Mouse (Mus musculus) gastrocnemius, postnatal 4 days (tissue): ENCODE measurements around the gene Rhbdd2. TPM values are rescaled to one million over a fixed set of nuclear protein-coding genes. Genes with fewer than 3 reads are reported as not detected.

Source experiments
- DNase-seq, 2 experiments: peaks; one replicate each; pipeline ENCODE4 v3.0.0; 2021 to 2022; ENCODE audit warnings: low spot score in 2 of 2, mixed read lengths in 2 of 2
- total RNA-seq, 2 experiments: library from RNA; stranded (reverse); gene quantifications; 2 replicates each; pipeline ENCODE4 v1.2.3; 2021

Gene Rhbdd2
- total RNA-seq, 2 experiments from 2014 or later, result 14.9 to 18.9 TPM

GRCm38 (mm10) chr5:135680967-135681545 lies 48.6 kb downstream of the Rhbdd2 start:
- no peak for DNase-seq

DNA sequence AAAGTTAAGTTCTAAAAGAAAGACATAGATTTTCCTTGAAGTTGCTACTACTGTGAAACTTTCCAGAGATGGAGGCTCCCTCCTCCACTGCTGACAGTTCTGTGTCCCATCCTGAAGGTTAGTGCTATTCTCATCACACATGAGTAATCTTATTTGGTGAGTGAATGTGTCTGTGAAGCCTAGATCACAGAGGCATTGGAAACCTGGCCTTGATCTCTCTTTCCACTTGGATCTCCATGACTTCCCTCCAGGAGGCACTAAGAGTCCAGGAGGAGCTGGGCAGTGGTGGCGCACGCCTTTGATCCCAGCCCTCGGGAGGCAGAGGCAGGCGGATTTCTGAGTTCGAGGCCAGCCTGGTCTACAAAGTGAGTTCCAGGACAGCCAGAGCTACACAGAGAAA lies 49.6 kb downstream of the Rhbdd2 start:
- no peak for DNase-seq

DNA sequence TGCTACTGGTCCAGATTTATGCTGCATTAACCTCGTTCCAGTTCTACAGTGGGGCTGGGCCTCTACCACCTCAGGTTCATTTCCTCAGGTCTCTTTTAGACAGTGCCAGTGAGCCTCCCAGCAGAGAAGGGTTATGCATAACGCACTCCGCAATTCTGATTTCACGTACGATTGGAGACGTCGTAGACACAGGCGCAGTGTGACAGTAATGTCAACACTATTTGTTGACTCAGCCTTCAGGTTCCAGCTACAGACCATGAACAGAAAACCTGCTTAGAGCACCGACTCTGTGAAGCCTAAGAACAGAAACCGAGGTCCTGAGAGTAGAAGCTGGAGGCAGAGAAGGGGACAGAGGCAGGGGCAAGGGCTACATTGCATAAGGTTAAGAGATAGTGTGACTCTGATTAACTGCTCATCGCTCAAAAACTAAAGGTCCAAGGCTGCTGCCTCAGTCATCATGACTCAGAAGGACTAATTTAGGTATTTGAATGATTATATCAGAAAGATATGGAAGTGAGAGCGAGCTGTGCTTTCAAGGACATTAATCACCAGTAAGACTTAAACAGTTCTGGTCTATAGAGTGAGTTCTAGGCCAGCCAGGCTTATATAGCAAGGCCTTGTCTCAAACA lies 50.6 kb downstream of the Rhbdd2 start:
- no peak for DNase-seq

DNA sequence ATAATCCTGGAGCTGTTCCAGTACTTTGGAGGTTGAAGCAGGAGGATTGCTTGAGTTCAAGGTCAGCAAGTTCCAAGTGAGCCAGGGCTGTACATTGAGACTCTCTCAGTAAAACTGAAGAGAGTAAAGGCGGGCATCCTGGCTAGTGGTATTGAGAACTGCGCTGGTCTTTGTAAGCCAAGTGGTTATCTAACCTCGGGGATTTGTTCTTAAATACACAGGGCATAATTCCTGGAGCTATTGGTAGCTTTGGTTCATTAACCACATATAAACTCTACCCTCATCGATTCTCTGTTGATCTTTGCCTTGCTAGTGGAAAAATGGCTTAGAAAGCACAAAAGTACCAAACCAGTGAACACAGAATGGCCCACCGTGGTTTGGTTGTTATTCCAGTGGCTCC lies 58.0 kb downstream of the Rhbdd2 start:
- no peak for DNase-seq

- no peak for DNase-seq
Measured at GRCm38 (mm10) chr5:135691266-135691665, 58.8 kb downstream of the Rhbdd2 start.

GRCm38 (mm10) chr5:135693281-135693853 lies 60.9 kb downstream of the Rhbdd2 start:
- DNase-seq, result no peak

GRCm38 (mm10) chr5:135695277-135695721 lies 62.9 kb downstream of the Rhbdd2 start:
- no peak for DNase-seq

Other genes starting within 250 kb of the Rhbdd2 start
- 10 to 100 TPM; 22.1 to 23.6 TPM for gene Pom121, start 238.1 kb upstream of the Rhbdd2 start, total RNA-seq
- 100 to 1,000 TPM; 125 to 128 TPM for gene Hip1, start 87.5 kb upstream of the Rhbdd2 start, total RNA-seq
- not detected for gene Ccl26, start 69.0 kb upstream of the Rhbdd2 start, total RNA-seq
- gene Ccl24, start 59.6 kb upstream of the Rhbdd2 start, total RNA-seq, result 1 to 10 TPM; 3.8 to 5.2 TPM
- gene Por, start 37.4 kb downstream of the Rhbdd2 start, total RNA-seq, result 10 to 100 TPM; 39.2 to 41.9 TPM
- gene Tmem120a, start 111.8 kb downstream of the Rhbdd2 start, total RNA-seq, result 10 to 100 TPM; 11.9 to 15.8 TPM
- gene Styxl1, start 145.8 kb downstream of the Rhbdd2 start, total RNA-seq, result under 1 TPM; 0.47 to 0.49 TPM
- 100 to 1,000 TPM; 712 to 717 TPM for gene Mdh2, start 145.9 kb downstream of the Rhbdd2 start, total RNA-seq
- gene Srrm3, start 174.3 kb downstream of the Rhbdd2 start, total RNA-seq, result under 1 TPM; 0.08 to 0.12 TPM